Mouse (Mus musculus) heart, postnatal 0 days (tissue): ENCODE measurements around the gene Ankrd44. TPM values are rescaled to one million over a fixed set of nuclear protein-coding genes. Genes with fewer than 3 reads are reported as not detected.

Experiments used
- ATAC-seq: fragments of 200-750 bp; cut with Nextera tagmentation; 2 replicates; pipeline ENCODE4 v1.8.0; 2017; ENCODE audit warnings: low read depth, moderate number of reproducible peaks, moderate library complexity; ENCODE audit not compliant: insufficient read depth
- DNase-seq: peaks from one replicate; pipeline ENCODE4 v3.0.0-alpha.2; 2016; ENCODE audit warnings: low spot score
- H3K27ac ChIP-seq: fragments of 300-500 bp; sonication (generic); 2 replicates; pipeline ENCODE4 v1.5.1; 2014; ENCODE audit warnings: low read depth, mild to moderate bottlenecking
- H3K27me3 ChIP-seq: fragments of 300-500 bp; sonication (generic); 2 replicates; pipeline ENCODE4 v1.6.1; 2014; ENCODE audit warnings: low read length, mixed read lengths; ENCODE audit not compliant: control insufficient read depth, insufficient read depth
- H3K36me3 ChIP-seq: fragments of 300-500 bp; sonication (generic); replicated peaks from 2 replicates; pipeline ENCODE4 v1.6.1; 2014; ENCODE audit warnings: low read length, mixed read lengths; ENCODE audit not compliant: control insufficient read depth, insufficient read depth
- H3K4me1 ChIP-seq: fragments of 300-500 bp; sonication (generic); 2 replicates; pipeline ENCODE4 v1.6.1; 2014; ENCODE audit warnings: antibody characterized with exemption; ENCODE audit not compliant: control insufficient read depth, insufficient read depth
- H3K4me2 ChIP-seq: fragments of 300-500 bp; sonication (generic); 2 replicates; pipeline ENCODE4 v1.6.1; 2014; ENCODE audit warnings: low read depth, mild to moderate bottlenecking, low read length, moderate library complexity
- H3K4me3 ChIP-seq: fragments of 300-500 bp; sonication (generic); 2 replicates; pipeline ENCODE4 v1.5.1; 2014; ENCODE audit warnings: low read depth, low read length
- H3K9ac ChIP-seq: fragments of 300-500 bp; sonication (generic); replicated peaks from 2 replicates; pipeline ENCODE4 v1.6.1; 2014; ENCODE audit warnings: low read depth, low read length, mixed read lengths
- H3K9me3 ChIP-seq: fragments of 300-500 bp; sonication (generic); replicated peaks from 2 replicates; pipeline ENCODE4 v1.6.1; 2016; ENCODE audit warnings: low read length; ENCODE audit not compliant: control insufficient read depth
- CTCF ChIP-seq: IDR thresholded peaks from 2 replicates; pipeline ENCODE4 v1.5.1; 2016; ENCODE audit warnings: antibody characterized with exemption, control low read depth, low read depth
- EP300 ChIP-seq: IDR thresholded peaks from 2 replicates; pipeline ENCODE4 v1.6.1; 2016; ENCODE audit warnings: antibody characterized with exemption, low read depth
- WGBS: fragments of 180-500 bp; shearing (Covaris S2); extraction: QIAGEN DNeasy Blood & Tissue Kit; methylation state at CpG from one replicate; pipeline ENCODE4 v1.1.7; 2014; 5-methylcytosine and 5-hydroxymethylcytosine counted together
- polyA plus RNA-seq: library from polyadenylated mRNA; unstranded; fragments of >200 nt; fragmentation: Nextera tagmentation; extraction: Ambion mirVana; gene quantifications from 2 replicates; pipeline ENCODE4 v1.2.1, GENCODE M21; 2015
- total RNA-seq: library from RNA; depleted of rRNA; stranded (reverse); fragments of >200 nt; gene quantifications from 2 replicates; pipeline ENCODE4 v1.2.3, GENCODE M21; 2014; ENCODE audit warnings: low replicate concordance

Ankrd44 gene
- total and polyA plus RNA-seq, 2 experiments from 2014 or later, result 3.3 to 9.6 TPM

DNA sequence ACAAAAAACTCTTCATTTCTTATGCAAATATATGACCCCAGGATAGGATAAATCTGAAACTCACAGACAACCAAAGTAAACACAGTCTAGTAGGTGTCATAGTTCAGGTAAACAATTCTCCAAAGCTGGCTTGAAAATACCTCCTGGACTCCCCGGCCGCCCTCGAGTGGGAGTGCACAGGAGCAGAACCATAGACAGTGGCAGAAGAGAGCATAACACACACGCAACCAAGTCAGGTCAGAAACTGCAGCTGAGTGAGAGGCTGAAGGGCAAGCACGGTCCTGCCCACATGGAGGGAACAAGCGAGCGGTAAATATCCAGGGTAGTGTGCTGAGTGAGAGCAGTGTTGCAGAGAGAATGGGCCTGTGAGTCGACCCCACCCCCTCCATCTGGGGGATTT lies 76.1 kb downstream of the Ankrd44 start:
- H3K27me3 ChIP-seq, result no peaks in the 10 kb centered on the region
- no peaks in the 10 kb centered on the region for H3K36me3 ChIP-seq
- H3K4me3 ChIP-seq, result no peak overlapping the region
- H3K4me2 ChIP-seq, result no peak overlapping the region
- ATAC-seq (no peak), DNase-seq (no peak)
- WGBS, result 84% methylated on average over 8 of the region's 8 CpGs
- H3K9ac ChIP-seq, result no peak overlapping the region
- H3K27ac ChIP-seq, result no peak overlapping the region
- no peaks in the 10 kb centered on the region for H3K4me1 ChIP-seq
- H3K9me3 ChIP-seq, result no peaks in the 10 kb centered on the region
- no peak for TF ChIP-seq EP300
- TF ChIP-seq CTCF, result no peak

DNA sequence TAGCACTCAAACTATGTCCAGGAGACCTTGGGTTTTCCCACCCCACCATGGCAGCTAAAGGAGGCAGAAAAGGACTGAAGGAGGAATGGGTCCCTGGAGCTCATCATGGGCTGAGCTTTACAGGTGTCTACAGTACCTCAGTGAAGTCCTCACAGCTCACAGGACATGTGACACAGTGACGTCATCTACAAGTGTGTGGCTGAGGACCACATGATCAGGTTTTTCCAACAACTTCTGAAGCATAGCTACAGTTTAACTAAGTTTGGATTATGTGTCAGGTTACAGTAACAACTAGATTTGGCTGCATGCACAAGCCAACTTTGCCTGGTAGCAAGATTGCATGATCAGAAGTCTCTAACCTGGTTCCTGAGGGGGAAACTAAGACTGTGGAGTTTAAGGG lies 78.9 kb downstream of the Ankrd44 start:
- H3K9me3 ChIP-seq, result no peaks in the 10 kb centered on the region
- WGBS, result 88% methylated on average over 1 of the region's 1 CpGs
- H3K27ac ChIP-seq, result no peak overlapping the region
- no peak overlapping the region for H3K4me2 ChIP-seq
- no peak overlapping the region for H3K9ac ChIP-seq
- peaks cover 3% of the 10 kb centered on the region; the same call in 1 of the 2 replicates for H3K4me1 ChIP-seq
- DNase-seq (no peak), ATAC-seq (no peak)
- H3K36me3 ChIP-seq, result no peaks in the 10 kb centered on the region
- TF ChIP-seq CTCF (no peak), EP300 (no peak)
- no peaks in the 10 kb centered on the region for H3K27me3 ChIP-seq
- H3K4me3 ChIP-seq, result no peak overlapping the region

DNA sequence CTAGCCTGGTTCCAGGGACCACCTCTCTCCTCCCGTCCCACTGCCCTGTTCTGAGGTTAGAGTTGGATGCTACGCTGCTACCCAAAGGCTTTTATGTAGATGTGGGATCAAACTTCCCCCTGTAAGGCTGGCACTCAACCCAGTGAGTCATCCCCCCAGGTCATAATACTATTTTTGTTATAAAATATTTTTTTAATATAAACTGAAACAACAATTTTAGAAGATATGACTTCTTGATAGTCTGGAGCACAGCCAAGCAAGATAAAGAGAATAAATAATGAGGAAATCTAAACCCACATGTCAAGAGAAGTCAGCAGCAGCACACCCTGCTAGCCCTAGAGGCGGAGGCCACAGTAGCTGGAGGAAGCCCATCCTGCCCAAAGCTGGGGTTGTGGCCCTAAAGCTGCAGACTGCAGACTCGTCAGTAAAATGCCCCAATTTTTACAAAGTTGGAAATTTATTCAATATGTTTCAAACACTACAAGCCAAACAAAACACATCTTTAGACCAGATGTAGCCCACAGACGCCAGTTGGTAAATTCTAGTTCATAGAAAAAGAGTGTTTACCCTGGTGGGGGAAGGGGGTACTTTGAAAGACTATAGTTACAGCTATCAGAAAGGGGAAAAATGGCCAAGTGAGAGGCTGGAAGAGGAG lies 79.7 kb downstream of the Ankrd44 start:
- no peaks in the 10 kb centered on the region for H3K36me3 ChIP-seq
- peaks cover 3% of the 10 kb centered on the region; the same call in 1 of the 2 replicates for H3K4me1 ChIP-seq
- no peak overlapping the region for H3K4me3 ChIP-seq
- no peaks in the 10 kb centered on the region for H3K9me3 ChIP-seq
- TF ChIP-seq CTCF (no peak), EP300 (no peak)
- DNase-seq, result no peak
- no peaks in the 10 kb centered on the region for H3K27me3 ChIP-seq
- 76% methylated on average over 5 of the region's 5 CpGs for WGBS
- no peak for ATAC-seq
- H3K4me2 ChIP-seq, result no peak overlapping the region
- no peak overlapping the region for H3K27ac ChIP-seq
- no peak overlapping the region for H3K9ac ChIP-seq

DNA sequence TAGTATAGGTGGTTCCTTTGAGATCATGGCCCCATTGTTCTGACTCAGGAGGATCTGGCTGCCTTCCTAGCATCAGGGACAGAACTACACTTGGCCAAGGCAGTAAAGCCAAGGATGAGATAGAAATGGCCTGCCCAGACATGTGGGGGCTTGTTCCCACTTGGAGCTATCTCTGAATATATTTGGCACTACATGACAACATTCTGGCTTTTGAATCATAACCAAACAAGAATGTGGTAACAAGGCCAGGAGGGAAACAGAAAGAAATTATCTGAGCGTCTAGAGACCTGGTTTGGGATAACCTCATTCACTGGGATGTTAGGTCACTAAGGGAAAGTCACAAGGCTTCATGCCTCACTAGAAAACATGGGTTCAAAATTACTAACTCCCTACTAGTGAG lies 81.8 kb downstream of the Ankrd44 start:
- ATAC-seq, result no peak
- TF ChIP-seq EP300 (no peak), CTCF (no peak)
- Histone ChIP-seq H3K36me3 (no peaks in the 10 kb centered on the region), H3K27me3 (no peaks in the 10 kb centered on the region), H3K4me2 (no peak overlapping the region), H3K9ac (no peak overlapping the region), H3K4me3 (no peak overlapping the region), H3K4me1 (peaks cover 3% of the 10 kb centered on the region; the same call in 1 of the 2 replicates), H3K27ac (no peak overlapping the region), H3K9me3 (no peaks in the 10 kb centered on the region)
- 24% methylated on average over 1 of the region's 1 CpGs for whole genome bisulfite sequencing
- DNase-seq, result no peak

DNA sequence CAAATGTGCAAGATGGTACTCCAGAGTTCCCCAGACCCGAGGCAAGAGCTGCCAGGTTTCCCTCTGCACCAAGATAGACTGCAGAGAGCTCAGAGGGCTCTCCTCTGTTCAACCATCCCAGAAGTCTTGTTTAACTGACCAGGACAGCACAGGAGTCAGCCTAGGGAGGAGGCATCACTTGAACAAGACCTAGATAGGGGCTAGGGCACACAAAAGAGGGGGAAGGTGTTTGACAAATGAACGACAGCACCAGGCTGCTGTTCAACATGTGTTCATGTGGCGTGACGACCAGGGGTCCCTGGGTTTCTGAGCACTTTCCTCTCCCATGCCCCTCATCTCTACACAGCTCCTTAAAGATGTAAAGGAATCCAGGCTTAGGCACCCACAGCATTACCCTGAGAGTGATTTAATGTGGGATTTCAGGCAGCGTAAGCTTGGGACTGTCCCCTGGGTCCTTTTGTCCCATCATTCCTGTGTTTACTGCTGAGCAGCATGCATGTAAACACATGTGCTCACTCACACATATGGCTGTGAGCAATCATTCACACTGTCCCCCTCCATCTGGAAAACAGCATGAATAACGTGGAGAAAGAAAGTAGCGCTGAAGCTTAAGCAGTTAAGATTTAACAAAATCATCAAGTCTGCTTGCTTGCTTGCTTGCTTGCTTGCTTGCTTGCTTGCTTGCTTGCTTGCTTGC lies 83.3 kb downstream of the Ankrd44 start:
- no peaks in the 10 kb centered on the region for H3K36me3 ChIP-seq
- H3K4me1 ChIP-seq, result peaks cover 7% of the 10 kb centered on the region; the same call in 1 of the 2 replicates
- H3K4me2 ChIP-seq, result no peak overlapping the region
- no peak overlapping the region for H3K4me3 ChIP-seq
- WGBS, result 71% methylated on average over 7 of the region's 7 CpGs
- ATAC-seq, result no peak
- no peak for TF ChIP-seq CTCF
- no peak for TF ChIP-seq EP300
- H3K9ac ChIP-seq, result no peak overlapping the region
- no peaks in the 10 kb centered on the region for H3K27me3 ChIP-seq
- H3K9me3 ChIP-seq, result no peaks in the 10 kb centered on the region
- H3K27ac ChIP-seq, result no peak overlapping the region
- DNase-seq, result no peak
